Mouse (Mus musculus): Measurements from ENCODE around the gene Dhx36. TPM values are rescaled to one million over a fixed set of nuclear protein-coding genes. Genes with fewer than 3 reads are reported as not detected.

Dhx36 gene
- total and polyA plus RNA-seq, 2 experiments from 2014 or later, result 29.0 to 90.5 TPM

GRCm38 (mm10) chr3:62452961-62453360 is 53.8 kb downstream of the Dhx36 start:
- TF ChIP-seq CTCF (IDR thresholded peaks at IDR 0.05; ENCODE audit: low read depth), result no peak
- Histone ChIP-seq H3K4me1 (ENCODE audit: insufficient read depth) (peaks cover 10% of the 10 kb centered on the region; the same call in 1 of the 2 replicates), H3K9me3 (ENCODE audit: low read length) (no peaks in the 10 kb centered on the region), H3K4me3 (ENCODE audit: low read depth, low read length) (no peak overlapping the region), H3K4me2 (ENCODE audit: low read depth) (no peak overlapping the region), H3K27me3 (ENCODE audit: insufficient read depth, low read length) (no peaks in the 10 kb centered on the region), H3K27ac (ENCODE audit: low read depth, low read length) (no peak overlapping the region), H3K36me3 (ENCODE audit: insufficient read depth) (no peaks in the 10 kb centered on the region), H3K9ac (no peak overlapping the region)
- WGBS, result 42% methylated on average over 4 of the region's 4 CpGs
- no peak for ATAC-seq
- DNase-seq, result no peak

GRCm38 (mm10) chr3:62449871-62450496 is 56.8 kb downstream of the Dhx36 start:
- no peak for TF ChIP-seq CTCF (IDR thresholded peaks at IDR 0.05; ENCODE audit: low read depth)
- Histone ChIP-seq H3K27ac (ENCODE audit: low read depth, low read length) (no peak overlapping the region), H3K4me3 (ENCODE audit: low read depth, low read length) (no peak overlapping the region), H3K36me3 (ENCODE audit: insufficient read depth) (no peaks in the 10 kb centered on the region), H3K27me3 (ENCODE audit: insufficient read depth, low read length) (no peaks in the 10 kb centered on the region), H3K9me3 (ENCODE audit: low read length) (no peaks in the 10 kb centered on the region), H3K4me1 (ENCODE audit: insufficient read depth) (peaks cover 6% of the 10 kb centered on the region; the same call in 1 of the 2 replicates), H3K4me2 (ENCODE audit: low read depth) (no peak overlapping the region), H3K9ac (no peak overlapping the region)
- WGBS, result 97% methylated on average over 4 of the region's 4 CpGs
- ATAC-seq (no peak), DNase-seq (no peak)

- 75% methylated on average over 8 of the region's 8 CpGs for WGBS
- no peak overlapping the region for H3K27ac ChIP-seq (ENCODE audit: low read depth, low read length)
- TF ChIP-seq CTCF (IDR thresholded peaks at IDR 0.05; ENCODE audit: low read depth), result no peak
- H3K27me3 ChIP-seq (ENCODE audit: insufficient read depth, low read length), result no peaks in the 10 kb centered on the region
- H3K4me3 ChIP-seq (ENCODE audit: low read depth, low read length), result no peak overlapping the region
- no peaks in the 10 kb centered on the region for H3K4me1 ChIP-seq (ENCODE audit: insufficient read depth)
- H3K9me3 ChIP-seq (ENCODE audit: low read length), result no peaks in the 10 kb centered on the region
- H3K36me3 ChIP-seq (ENCODE audit: insufficient read depth), result no peaks in the 10 kb centered on the region
- H3K9ac ChIP-seq, result no peak overlapping the region
- ATAC-seq, result no peak
- H3K4me2 ChIP-seq (ENCODE audit: low read depth), result no peak overlapping the region
- no peak for DNase-seq
Observed at GRCm38 (mm10) chr3:62447151-62447550, 59.7 kb downstream of the Dhx36 start.

GRCm38 (mm10) chr3:62446271-62446670 is 60.5 kb downstream of the Dhx36 start:
- 93% methylated on average over 7 of the region's 7 CpGs for WGBS
- H3K9me3 ChIP-seq (ENCODE audit: low read length), result no peaks in the 10 kb centered on the region
- no peaks in the 10 kb centered on the region for H3K4me1 ChIP-seq (ENCODE audit: insufficient read depth)
- H3K27me3 ChIP-seq (ENCODE audit: insufficient read depth, low read length), result no peaks in the 10 kb centered on the region
- H3K36me3 ChIP-seq (ENCODE audit: insufficient read depth), result no peaks in the 10 kb centered on the region
- no peak overlapping the region for H3K9ac ChIP-seq
- TF ChIP-seq CTCF (IDR thresholded peaks at IDR 0.05; ENCODE audit: low read depth), result no peak
- no peak overlapping the region for H3K27ac ChIP-seq (ENCODE audit: low read depth, low read length)
- ATAC-seq (no peak), DNase-seq (no peak)
- H3K4me2 ChIP-seq (ENCODE audit: low read depth), result no peak overlapping the region
- no peak overlapping the region for H3K4me3 ChIP-seq (ENCODE audit: low read depth, low read length)

- Histone ChIP-seq H3K4me1 (ENCODE audit: insufficient read depth) (no peaks in the 10 kb centered on the region), H3K4me2 (ENCODE audit: low read depth) (no peak overlapping the region), H3K27me3 (ENCODE audit: insufficient read depth, low read length) (no peaks in the 10 kb centered on the region), H3K9me3 (ENCODE audit: low read length) (no peaks in the 10 kb centered on the region), H3K4me3 (ENCODE audit: low read depth, low read length) (no peak overlapping the region), H3K27ac (ENCODE audit: low read depth, low read length) (no peak overlapping the region), H3K36me3 (ENCODE audit: insufficient read depth) (no peaks in the 10 kb centered on the region), H3K9ac (no peak overlapping the region)
- 83% methylated on average over 12 of the region's 12 CpGs for WGBS
- TF ChIP-seq CTCF (IDR thresholded peaks at IDR 0.05; ENCODE audit: low read depth), result no peak
- no peak for DNase-seq
- ATAC-seq, result no peak
Observed at GRCm38 (mm10) chr3:62443582-62444194, 63.1 kb downstream of the Dhx36 start.

- ATAC-seq, result no peak
- no peak for TF ChIP-seq CTCF (IDR thresholded peaks at IDR 0.05; ENCODE audit: low read depth)
- 26% methylated on average over 5 of the region's 5 CpGs for WGBS
Observed at GRCm38 (mm10) chr3:62440431-62440969, 66.3 kb downstream of the Dhx36 start.

GRCm38 (mm10) chr3:62435923-62436322 is 70.9 kb downstream of the Dhx36 start:
- DNase-seq, result no peak
- no peaks in the 10 kb centered on the region for H3K4me1 ChIP-seq (ENCODE audit: insufficient read depth)
- no peak overlapping the region for H3K27ac ChIP-seq (ENCODE audit: low read depth, low read length)
- ATAC-seq, result no peak
- no peak overlapping the region for H3K4me3 ChIP-seq (ENCODE audit: low read depth, low read length)
- H3K9ac ChIP-seq, result no peak overlapping the region
- no peak for TF ChIP-seq CTCF (IDR thresholded peaks at IDR 0.05; ENCODE audit: low read depth)
- H3K9me3 ChIP-seq (ENCODE audit: low read length), result no peaks in the 10 kb centered on the region
- no peak overlapping the region for H3K4me2 ChIP-seq (ENCODE audit: low read depth)
- H3K36me3 ChIP-seq (ENCODE audit: insufficient read depth), result no peaks in the 10 kb centered on the region
- H3K27me3 ChIP-seq (ENCODE audit: insufficient read depth, low read length), result no peaks in the 10 kb centered on the region

More at GRCm38 (mm10) chr3:62440431-62440969, 66.3 kb downstream of the Dhx36 start:
- Histone ChIP-seq H3K4me1 (ENCODE audit: insufficient read depth) (no peaks in the 10 kb centered on the region), H3K27me3 (ENCODE audit: insufficient read depth, low read length) (no peaks in the 10 kb centered on the region), H3K36me3 (ENCODE audit: insufficient read depth) (no peaks in the 10 kb centered on the region), H3K27ac (ENCODE audit: low read depth, low read length) (no peak overlapping the region), H3K4me2 (ENCODE audit: low read depth) (no peak overlapping the region), H3K9me3 (ENCODE audit: low read length) (no peaks in the 10 kb centered on the region), H3K4me3 (ENCODE audit: low read depth, low read length) (no peak overlapping the region), H3K9ac (no peak overlapping the region)
- DNase-seq, result no peak

Measured in forebrain, postnatal 0 days (tissue).